Comparison of ENCODE assay signal across 9 mouse cellular contexts in the genomic region with DNA sequence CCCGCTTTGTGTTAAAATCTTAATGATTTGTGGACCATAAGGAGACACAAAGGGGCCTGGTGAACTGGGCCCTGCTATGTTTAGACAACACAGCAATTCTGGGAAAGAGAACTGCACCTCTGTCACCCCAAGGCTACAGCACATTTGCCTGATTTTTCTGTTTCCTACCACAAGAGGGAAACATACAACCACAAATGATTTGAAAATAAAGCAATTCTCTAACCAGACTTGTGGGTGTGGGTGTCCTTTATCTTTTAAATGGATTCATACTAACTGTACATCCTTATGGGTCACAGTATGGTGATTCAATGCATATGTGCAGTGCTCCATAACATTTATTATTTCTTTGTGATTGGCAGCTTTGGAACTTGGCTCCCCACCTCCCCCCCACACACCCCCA. TPM values are rescaled to one million over a fixed set of nuclear protein-coding genes. Genes with fewer than 3 reads are reported as not detected.
DNase-seq lines count a peak whose midpoint lies in the region; ATAC-seq and TF ChIP-seq lines count a peak whose summit lies in the region.
"Had no signal": no experiment of that assay in that cellular context is flagged by ENCODE, and none has a peak within 500 bp of the region (broad histone marks: within the 10 kb centered on the region; RNA-seq: fewer than 3 reads in every experiment).

No protein-coding gene starts in this region.

- no peak for DNase-seq in frontal cortex, postnatal 36 days (ENCODE audit: low spot score in 2 of 2)
- DNase-seq in A20 (ENCODE audit: low read depth, low spot score) = peak; percentile 32
- peak; percentile 63 for DNase-seq in brain, embryonic 14.5 days (ENCODE audit: low read depth)
- no peak for DNase-seq in right cerebral cortex, adult 2 months (ENCODE audit: low spot score in 2 of 2)
- no peak for DNase-seq in thymus, postnatal 14 days
- no peak for DNase-seq in urinary bladder, adult 2 months (ENCODE audit: low spot score)
- DNase-seq: cerebellum, postnatal 14 days had no signal

- peak; percentile 66 for ATAC-seq in frontal cortex, adult (ENCODE audit: low TSS enrichment)
- peak; percentile 53 for ATAC-seq in megakaryocyte, adult 5-6 weeks (ENCODE audit: poor library complexity, severe bottlenecking)

- TF ChIP-seq POLR2A in brain, embryonic 14.5 days (IDR thresholded peaks at IDR 0.05; ENCODE audit: borderline replicate concordance, extremely low read depth, insufficient read depth, insufficient read length, poor library complexity, severe bottlenecking) = no peak

- TF ChIP-seq CTCF in brain, embryonic 14.5 days (IDR thresholded peaks at IDR 0.05; ENCODE audit: borderline replicate concordance, extremely low read depth, insufficient read depth, insufficient read length) = peak; percentile 41; the same call in 1 of the 2 replicates

RNA-seq across cellular contexts. Expression of gene Itgb3bp, which starts 17.6 kb away (rescaled TPM):
- 5.9 and 6.5 TPM in 2 replicates for polyA plus RNA-seq in brain, embryonic 14.5 days (2012; rRNA removed)
- 11.8 and 12.0 TPM in 2 replicates for total RNA-seq in megakaryocyte, adult 5-6 weeks (2015)
- total RNA-seq in megakaryocyte, adult 5-6 weeks (2017) = 6.7 and 7.7 TPM in 2 replicates
- polyA plus RNA-seq in urinary bladder, adult 2 months (2012; rRNA removed) = 6.2 and 7.3 TPM in 2 replicates

RNA-seq across cellular contexts. Expression of gene Pgm1, which starts 18.0 kb away (rescaled TPM):
- polyA plus RNA-seq in brain, embryonic 14.5 days (2012; rRNA removed) = 32.8 and 45.8 TPM in 2 replicates
- total RNA-seq in megakaryocyte, adult 5-6 weeks (2015) = 7.4 and 7.6 TPM in 2 replicates
- total RNA-seq in megakaryocyte, adult 5-6 weeks (2017) = 11.6 and 12.8 TPM in 2 replicates
- 53.3 and 54.5 TPM in 2 replicates for polyA plus RNA-seq in urinary bladder, adult 2 months (2012; rRNA removed)

Comparison
In these comparisons a context has a peak if more than half of its experiments do, and no peak if none do; other contexts are left out.
1. DNase-seq: peak in A20 (single experiment) and brain, embryonic 14.5 days (single experiment); none in frontal cortex, postnatal 36 days (0 of 2), right cerebral cortex, adult 2 months (0 of 2), thymus, postnatal 14 days (single experiment) and urinary bladder, adult 2 months (single experiment).